Mouse (Mus musculus): ENCODE measurements at regions not wholly inside any gene's neighbourhood (a gene's known extent, or its start where the extent isn't known, plus 50 kb on each side); places are given as distances from the start of the nearest gene placed in this dataset.

DNA sequence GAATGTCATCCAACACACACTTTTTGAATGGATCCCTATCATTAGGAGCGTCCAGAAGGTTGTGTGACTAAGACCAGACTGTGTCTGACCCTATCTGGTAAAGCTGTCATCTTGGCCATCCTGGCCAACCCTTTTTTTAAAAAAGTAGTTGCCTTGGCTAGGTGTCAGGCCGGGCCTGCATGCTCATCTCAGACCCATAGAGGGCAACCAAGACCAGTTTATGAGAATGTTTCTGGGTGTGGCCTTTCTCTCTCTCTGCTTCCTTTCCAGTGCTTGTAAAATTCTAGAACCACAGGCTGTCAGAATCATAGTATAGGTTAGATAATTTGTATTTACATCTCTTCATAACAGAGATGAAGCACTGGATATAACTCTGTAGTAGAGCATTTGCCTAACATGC, 62.8 kb upstream of the Las1l start:
- peak; percentile 7 for DNase-seq (ENCODE audit: low read depth, low spot score)

DNA sequence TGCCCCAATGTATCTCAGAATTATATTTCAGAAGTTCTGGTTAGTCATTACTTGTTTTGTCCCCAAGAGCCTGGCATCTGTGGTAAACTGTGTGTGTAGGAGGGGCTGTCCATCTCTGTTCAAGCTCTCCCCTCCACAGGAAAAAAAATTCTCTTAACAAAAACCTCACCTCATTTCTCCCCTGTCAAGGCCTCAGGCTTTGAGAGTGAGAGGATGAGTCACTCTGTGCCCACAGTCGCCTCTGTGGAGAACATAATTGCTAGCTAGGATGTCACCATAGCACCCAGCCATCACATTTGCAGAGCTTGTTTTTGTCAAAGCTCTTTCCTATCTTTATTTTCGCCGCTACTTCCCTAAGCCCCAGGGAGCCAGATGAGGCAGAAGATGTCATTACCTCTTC, 63.6 kb upstream of the Las1l start:
- DNase-seq (ENCODE audit: low read depth, low spot score) = no peak

DNA sequence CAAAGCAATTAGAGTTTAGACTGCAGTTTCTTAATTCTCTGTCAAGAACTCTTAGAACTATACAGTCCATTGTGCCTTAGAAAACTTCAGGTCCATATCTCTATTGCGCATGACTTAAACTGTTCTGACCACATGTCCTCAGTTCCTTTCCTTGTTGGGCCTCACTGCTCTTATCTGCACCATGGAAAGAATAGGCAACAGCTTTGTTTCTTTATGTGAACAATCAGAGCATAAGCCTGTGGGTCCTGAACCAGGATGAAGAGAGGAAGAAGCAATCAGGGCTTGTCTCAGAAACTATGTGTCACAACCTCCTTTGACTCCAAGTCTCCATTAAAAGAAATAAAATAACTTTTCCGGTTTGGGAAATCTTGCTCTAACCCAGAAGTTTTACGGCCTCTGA, 68.6 kb upstream of the Las1l start:
- no peak for DNase-seq (ENCODE audit: low read depth, low spot score)

DNA sequence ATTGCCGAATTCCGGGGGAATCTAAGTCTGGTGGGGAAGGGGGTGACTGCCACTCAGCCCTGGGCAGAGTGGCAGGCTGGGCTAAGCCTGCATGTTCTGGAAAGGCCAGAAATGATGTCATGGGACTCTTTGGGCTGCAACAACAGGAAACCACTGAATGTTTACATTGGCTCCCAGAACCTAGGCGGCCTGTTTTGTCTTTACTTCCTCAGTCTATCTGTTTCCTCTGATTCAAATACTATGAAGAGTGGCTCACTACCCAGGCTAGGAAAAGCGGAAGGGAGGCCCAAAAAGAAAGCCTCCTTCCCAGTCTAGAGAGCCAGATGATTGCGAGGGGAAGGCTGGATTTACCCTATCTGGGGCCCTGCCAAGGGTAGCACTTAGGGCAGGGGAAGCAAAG, 69.1 kb upstream of the Las1l start:
- DNase-seq (ENCODE audit: low read depth, low spot score) = no peak

DNA sequence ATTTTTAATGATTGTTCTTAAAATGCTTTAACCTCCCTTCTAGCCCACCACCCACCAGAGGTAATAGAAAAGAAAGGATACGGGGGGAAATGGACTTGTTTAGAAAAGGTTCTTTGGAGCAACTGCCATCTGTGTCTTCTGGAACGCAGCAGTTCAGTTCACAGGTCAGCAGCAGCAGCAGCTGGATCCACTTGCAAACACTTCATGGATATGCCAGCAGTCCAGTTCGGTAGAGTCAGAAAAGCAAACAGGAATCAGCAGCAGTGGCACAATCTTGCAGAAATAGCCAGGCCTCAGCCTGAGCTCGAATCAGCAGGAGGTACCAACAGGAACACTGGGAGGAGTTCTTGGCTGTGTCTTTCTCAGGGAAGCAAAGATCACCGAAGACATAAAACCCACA, 64.3 kb upstream of the Msn start:
- no peak for DNase-seq (ENCODE audit: low read depth, low spot score)

DNA sequence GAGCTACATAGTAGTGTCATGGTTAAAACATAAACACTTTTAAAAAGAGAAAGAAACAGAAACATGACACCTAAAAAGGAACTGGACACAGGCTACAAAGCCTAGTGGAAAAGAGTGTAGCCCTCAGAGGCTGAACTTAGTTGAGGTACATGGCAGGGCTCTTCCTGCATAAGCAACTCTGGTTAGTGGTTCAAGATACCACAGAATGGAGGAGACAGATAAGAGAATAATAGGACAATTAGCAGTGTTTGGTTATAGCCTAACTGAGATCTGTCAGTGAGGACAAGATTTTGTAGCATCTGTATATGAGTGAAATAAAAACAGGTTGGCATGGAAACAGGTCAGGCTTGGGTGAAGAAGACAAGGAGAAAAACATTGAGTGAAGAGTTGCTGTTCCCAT, 60.5 kb upstream of the Msn start:
- no peak for DNase-seq (ENCODE audit: low read depth, low spot score)

DNA sequence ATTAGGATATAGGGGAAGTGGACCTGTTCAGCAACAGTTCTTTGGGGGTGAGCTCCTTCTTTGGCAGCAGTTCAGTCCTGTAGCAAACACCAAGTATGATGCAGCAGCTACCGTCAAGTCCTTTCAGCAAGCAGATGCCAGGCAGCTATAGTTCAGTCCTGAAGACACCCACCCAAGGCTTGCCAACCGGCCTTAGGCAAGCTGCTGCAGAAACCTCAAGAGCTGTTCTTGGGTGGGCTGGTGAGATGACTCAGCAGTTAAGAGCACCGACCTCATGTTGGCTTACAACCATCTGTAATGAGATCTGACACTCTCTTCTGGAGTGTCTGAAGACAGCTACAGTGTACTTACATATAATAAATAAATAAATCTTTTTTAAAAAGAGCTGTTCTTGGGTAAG, 53.6 kb upstream of the Msn start:
- DNase-seq (ENCODE audit: low read depth, low spot score) = no peak
